Mouse (Mus musculus): ENCODE measurements at regions not wholly inside any gene's neighbourhood (a gene's known extent, or its start where the extent isn't known, plus 50 kb on each side); places are given as distances from the start of the nearest gene placed in this dataset.
A peak's percentile ranks its signal among the peaks of the same experiment; 100 is the strongest.

DNA sequence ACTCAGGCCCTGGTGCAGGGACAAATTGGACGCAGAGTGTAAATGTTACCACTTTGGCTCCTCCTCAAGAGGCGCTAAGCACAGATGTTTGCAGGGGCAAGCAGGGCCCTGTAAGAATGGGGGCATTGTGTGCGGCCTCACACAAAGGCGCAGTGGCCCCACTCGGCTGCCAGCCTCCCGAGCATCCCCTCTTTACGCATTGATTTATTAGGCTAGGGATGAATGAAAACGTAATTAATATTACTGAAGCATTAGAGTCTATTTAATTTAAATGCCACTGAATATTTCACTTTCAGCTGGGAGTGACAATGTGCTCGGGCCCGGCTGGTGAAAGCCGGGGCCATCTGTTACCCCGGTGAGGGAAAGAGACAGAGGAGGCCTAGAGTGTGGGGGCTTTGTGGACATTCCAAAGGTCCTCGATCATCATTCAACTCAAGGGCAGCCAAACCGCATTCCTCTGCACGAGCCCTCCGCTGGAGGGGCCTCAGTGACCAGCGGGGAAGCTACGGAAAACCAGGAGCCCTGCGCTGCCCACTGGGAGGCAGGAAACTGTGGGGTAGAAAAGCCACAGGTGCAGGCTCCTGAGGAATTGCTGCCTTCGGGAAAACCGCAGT is 56.5 kb upstream of the Pax6 start:
- DNase-seq (ENCODE audit: low read depth, low spot score) (no peak), ATAC-seq (no peak)
- ChIA-PET POLR2A (no interaction called here), CTCF (no interaction called here)
- TF ChIP-seq CTCF (IDR thresholded peaks at IDR 0.05) = no peak
- in situ Hi-C loops (cut with MboI; ENCODE audit: low pct_unique_long_range_greater_than_20kb) = loop anchor here (25.0 kb wide), 1 partner anchor 475 kb away; no protein-coding TSS in a partner anchor
- H3K27me3 ChIP-seq = no peaks in the 10 kb centered on the region

DNA sequence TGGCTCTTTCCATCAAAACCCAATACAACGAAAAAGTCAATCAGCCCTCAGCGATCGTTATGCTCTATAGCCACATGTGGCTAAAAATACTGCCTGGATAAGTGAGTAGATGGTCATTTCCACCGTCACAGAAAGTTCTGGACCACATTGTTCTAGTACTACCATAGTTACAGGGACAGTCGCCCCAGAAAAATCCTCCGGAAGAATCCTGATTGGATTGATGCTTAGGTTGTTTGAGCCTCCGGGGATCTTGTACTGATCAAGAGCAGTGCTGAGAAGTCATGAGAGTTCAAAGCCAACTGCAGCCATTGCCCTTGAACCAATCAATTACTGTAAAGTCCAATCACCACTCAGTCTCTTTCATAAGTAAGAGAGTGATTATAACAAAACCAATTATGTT is 56.0 kb upstream of the Pax6 start:
- no peak for ATAC-seq
- in situ Hi-C loops (cut with MboI; ENCODE audit: low pct_unique_long_range_greater_than_20kb) = loop anchor here (25.0 kb wide), 1 partner anchor 475 kb away; no protein-coding TSS in a partner anchor
- no peaks in the 10 kb centered on the region for H3K27me3 ChIP-seq
- ChIA-PET POLR2A (no interaction called here), CTCF (no interaction called here)
- TF ChIP-seq CTCF (IDR thresholded peaks at IDR 0.05) = no peak
- DNase-seq (ENCODE audit: low read depth, low spot score) = no peak

DNA sequence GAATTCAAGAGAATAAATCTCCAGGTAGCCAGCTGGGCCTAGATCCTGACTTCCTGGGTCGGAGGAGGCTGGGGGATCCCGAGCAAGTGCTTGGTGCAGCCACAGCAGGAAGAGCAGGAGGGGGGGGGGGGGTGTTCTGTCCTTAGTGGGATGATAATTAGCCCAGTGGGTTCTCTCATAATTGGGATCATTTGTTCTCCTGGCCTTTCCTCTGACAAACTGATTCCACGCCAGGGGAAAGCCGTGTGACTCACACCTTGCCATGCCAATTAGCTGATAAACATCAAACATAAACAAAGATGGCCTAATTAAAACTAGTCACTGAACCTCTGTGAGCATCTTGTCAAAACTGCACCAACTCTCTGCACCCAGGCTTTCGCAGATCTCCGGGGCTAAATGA is 55.5 kb upstream of the Pax6 start:
- no peaks in the 10 kb centered on the region for H3K27me3 ChIP-seq
- POLR2A ChIA-PET = no interaction called here
- CTCF ChIA-PET = no interaction called here
- no peak for ATAC-seq
- DNase-seq (ENCODE audit: low read depth, low spot score) = no peak
- no peak for TF ChIP-seq CTCF (IDR thresholded peaks at IDR 0.05)
- in situ Hi-C loops (cut with MboI; ENCODE audit: low pct_unique_long_range_greater_than_20kb) = loop anchor here (25.0 kb wide), 1 partner anchor 474 kb away; no protein-coding TSS in a partner anchor

DNA sequence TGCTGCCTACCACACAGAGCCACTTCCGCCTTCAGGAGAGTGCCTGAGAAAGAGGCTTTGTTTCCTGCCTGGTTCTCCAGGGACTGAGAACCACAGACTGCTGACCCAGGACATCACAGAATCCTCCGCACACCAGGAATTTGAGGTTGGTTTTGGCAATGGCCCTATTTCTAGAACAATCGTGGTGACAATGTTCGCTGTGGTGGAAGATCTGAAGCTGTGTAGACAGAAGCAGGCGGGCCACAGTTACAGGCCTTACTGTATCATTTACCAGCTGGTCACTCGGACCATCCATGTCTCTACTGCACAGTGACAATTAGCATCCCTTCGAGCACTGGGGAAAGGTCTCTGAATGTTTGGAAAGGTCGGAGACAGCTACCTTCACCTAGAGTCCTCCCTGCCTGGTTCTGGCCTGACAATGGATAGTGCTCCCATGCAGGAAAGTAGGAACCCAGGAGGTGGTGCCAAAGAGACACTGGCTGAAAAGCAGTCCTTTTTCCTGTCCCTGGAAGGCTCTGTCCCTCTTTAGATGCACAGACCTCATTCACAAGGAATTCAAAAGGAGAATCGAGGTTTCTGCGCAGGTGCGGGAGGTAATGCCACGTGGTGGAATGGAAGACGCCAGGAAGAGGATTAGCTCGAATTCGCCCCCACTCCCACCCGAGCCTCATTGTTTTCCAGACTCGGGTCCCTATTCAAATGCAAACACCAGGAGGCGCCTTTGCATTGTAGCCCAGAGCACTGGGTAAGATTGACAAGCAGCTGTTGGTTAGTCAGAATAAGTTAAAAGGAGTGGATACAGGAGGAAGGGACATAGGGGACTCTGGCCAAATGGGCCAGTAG is 52.6 kb upstream of the Pax6 start:
- no peak for ATAC-seq
- ChIA-PET CTCF (interaction anchor here (1.5 kb wide), 1 partner anchor 10 kb away, joined by 4 read pairs; no protein-coding TSS in a partner anchor), POLR2A (no interaction called here)

More for the DNA sequence above, 52.6 kb upstream of the Pax6 start:
- peak; percentile 59 for TF ChIP-seq CTCF (IDR thresholded peaks at IDR 0.05)
- no peak for DNase-seq (ENCODE audit: low read depth, low spot score)
- in situ Hi-C loops (cut with MboI; ENCODE audit: low pct_unique_long_range_greater_than_20kb) = loop anchor here (25.0 kb wide), 1 partner anchor 471 kb away; no protein-coding TSS in a partner anchor
- H3K27me3 ChIP-seq = no peaks in the 10 kb centered on the region

All from Patski (cell line).